Mouse (Mus musculus) liver, embryonic 14.5 days (tissue): ENCODE data around the gene Frmd8. TPM values are rescaled to one million over a fixed set of nuclear protein-coding genes. Genes with fewer than 3 reads are reported as not detected.

Experiments used
- ATAC-seq: fragments of 200-750 bp; cut with Nextera tagmentation; 2 replicates; pipeline ENCODE4 v1.8.0; 2017; ENCODE audit warnings: moderate number of reproducible peaks, mild to moderate bottlenecking, moderate library complexity; ENCODE audit not compliant: insufficient read depth
- DNase-seq, 3 experiments: peaks; one replicate each; pipeline ENCODE4 v3.0.0-alpha.2; 2012 to 2013; ENCODE audit warnings: low read depth in 3 of 3, low spot score in 3 of 3
- H3K27ac ChIP-seq: fragments of 300-500 bp; sonication (generic); 2 replicates; pipeline ENCODE4 v1.5.1; 2014; ENCODE audit warnings: moderate library complexity, mild to moderate bottlenecking, control low read depth, inconsistent platforms
- H3K27me3 ChIP-seq: fragments of 300-500 bp; sonication (generic); 2 replicates; pipeline ENCODE4 v1.6.1; 2014; ENCODE audit warnings: mild to moderate bottlenecking, low read length, moderate library complexity; ENCODE audit not compliant: control insufficient read depth, insufficient read depth
- H3K36me3 ChIP-seq: fragments of 300-500 bp; sonication (generic); replicated peaks from 2 replicates; pipeline ENCODE4 v1.6.1; 2014; ENCODE audit warnings: low read depth; ENCODE audit not compliant: control insufficient read depth, insufficient read depth
- H3K4me1 ChIP-seq, 2 experiments: fragments of 200-500 bp in 1 of 2; fragments of 300-500 bp in 1 of 2; sonication (generic) in 1 of 2; replicated peaks; 2 replicates each; pipeline ENCODE4 v1.6.1; 2012 to 2014; ENCODE audit warnings: antibody characterized with exemption in 1 of 2, inconsistent platforms in 1 of 2, low read length in 1 of 2; ENCODE audit not compliant: control insufficient read depth in 2 of 2, insufficient read depth in 2 of 2
- H3K4me2 ChIP-seq: fragments of 300-500 bp; sonication (generic); 2 replicates; pipeline ENCODE4 v1.6.1; 2014; ENCODE audit warnings: low read depth, mild to moderate bottlenecking, control low read depth, moderate library complexity
- H3K4me3 ChIP-seq, 2 experiments: fragments of 200-500 bp in 1 of 2; fragments of 300-500 bp in 1 of 2; sonication (generic) in 1 of 2; 2 replicates each; pipeline ENCODE4 v1.5.1; 2012 to 2014; ENCODE audit warnings: low read depth in 2 of 2, low read length in 2 of 2, mild to moderate bottlenecking in 2 of 2, control low read depth in 1 of 2, inconsistent platforms in 1 of 2, moderate library complexity in 1 of 2; ENCODE audit not compliant: insufficient read depth in 1 of 2
- H3K9ac ChIP-seq: fragments of 300-500 bp; sonication (generic); replicated peaks from 2 replicates; pipeline ENCODE4 v1.6.1; 2014; ENCODE audit warnings: mild to moderate bottlenecking, control low read depth, moderate library complexity
- H3K9me3 ChIP-seq: fragments of 300-500 bp; sonication (generic); 2 replicates; pipeline ENCODE4 v1.6.1; 2016; ENCODE audit warnings: low read length, mixed read lengths; ENCODE audit not compliant: control insufficient read depth
- CTCF ChIP-seq: IDR thresholded peaks from 2 replicates; pipeline ENCODE4 v1.5.1; 2016; ENCODE audit warnings: antibody characterized with exemption, low read depth, control low read depth
- EP300 ChIP-seq: IDR thresholded peaks from 2 replicates; pipeline ENCODE4 v1.6.1; 2016; ENCODE audit warnings: antibody characterized with exemption, low read depth
- WGBS: fragments of 180-500 bp; shearing (Covaris S2); extraction: QIAGEN DNeasy Blood & Tissue Kit; methylation state at CpG from one replicate; pipeline ENCODE4 v1.1.7; 2014; ENCODE audit not compliant: insufficient replicate concordance; 5-methylcytosine and 5-hydroxymethylcytosine counted together
- polyA plus RNA-seq, 2 experiments: library from polyadenylated mRNA; depleted of rRNA in 1 of 2; stranded (reverse) in 1 of 2; unstranded in 1 of 2; fragments of >200 nt; fragmentation: Nextera tagmentation in 1 of 2; extraction: Ambion mirVana in 1 of 2; gene quantifications; 2 replicates each; pipeline versions ENCODE4 v1.2.1 to v1.2.3; 2012 to 2014

The Frmd8 gene
- polyA plus RNA-seq, 2 experiments, result 6.6 to 6.7 TPM

- ATAC-seq, result no peak
- TF ChIP-seq EP300, result no peak
- no peak for TF ChIP-seq CTCF
- H3K4me1 ChIP-seq, result peaks cover 51 to 57% of the 10 kb centered on the region in 2 experiments
- 66% methylated on average over 5 of the region's 5 CpGs for WGBS
- peak overlapping the region; percentile 87 for H3K9ac ChIP-seq
- no peaks in the 10 kb centered on the region for H3K9me3 ChIP-seq
- no peak for DNase-seq
- H3K27me3 ChIP-seq, result no peaks in the 10 kb centered on the region
- H3K4me2 ChIP-seq, result peak overlapping the region; percentile 69
- no peaks in the 10 kb centered on the region for H3K36me3 ChIP-seq
- H3K4me3 ChIP-seq, result peak overlapping the region; percentile 58 to 82
- peak overlapping the region; percentile 78 for H3K27ac ChIP-seq
Observed at GRCm38 (mm10) chr19:5841999-5842784, 32.9 kb downstream of the Frmd8 start.

GRCm38 (mm10) chr19:5841389-5841946 is 33.6 kb downstream of the Frmd8 start:
- H3K4me3 ChIP-seq, result peak overlapping the region; percentile 27 to 58; a peak in 3 of 4 replicates
- no peaks in the 10 kb centered on the region for H3K27me3 ChIP-seq
- H3K9me3 ChIP-seq, result no peaks in the 10 kb centered on the region
- TF ChIP-seq EP300 (peak; percentile 30), CTCF (no peak)
- ATAC-seq (peak; percentile 21), DNase-seq (peak in 2 of 3 experiments; percentile 64 to 67)
- H3K4me2 ChIP-seq, result peak overlapping the region; percentile 69
- peak overlapping the region; percentile 78 for H3K27ac ChIP-seq
- H3K4me1 ChIP-seq, result peaks cover 44 to 50% of the 10 kb centered on the region in 2 experiments
- 38% methylated on average over 4 of the region's 4 CpGs for WGBS
- peak overlapping the region; percentile 87 for H3K9ac ChIP-seq
- no peaks in the 10 kb centered on the region for H3K36me3 ChIP-seq

- TF ChIP-seq CTCF (no peak), EP300 (no peak)
- peak overlapping the region; percentile 78 for H3K27ac ChIP-seq
- peak overlapping the region; percentile 87 for H3K9ac ChIP-seq
- DNase-seq (no peak), ATAC-seq (no peak)
- 86% methylated on average over 9 of the region's 9 CpGs for WGBS
- H3K4me2 ChIP-seq, result peak overlapping the region; percentile 69
- no peaks in the 10 kb centered on the region for H3K27me3 ChIP-seq
- H3K9me3 ChIP-seq, result no peaks in the 10 kb centered on the region
- H3K4me3 ChIP-seq, result peak overlapping the region in 1 of 2 experiments; percentile 58; a peak in 2 of 4 replicates
- H3K4me1 ChIP-seq, result peaks cover 39 to 47% of the 10 kb centered on the region in 2 experiments
- H3K36me3 ChIP-seq, result no peaks in the 10 kb centered on the region
Observed at GRCm38 (mm10) chr19:5840890-5841388, 34.1 kb downstream of the Frmd8 start.

- Histone ChIP-seq H3K4me2 (no peak overlapping the region), H3K36me3 (no peaks in the 10 kb centered on the region), H3K9me3 (no peaks in the 10 kb centered on the region), H3K27ac (no peak overlapping the region), H3K27me3 (no peaks in the 10 kb centered on the region), H3K4me1 (peaks cover 39 to 44% of the 10 kb centered on the region in 2 experiments), H3K4me3 (no peak overlapping the region), H3K9ac (no peak overlapping the region)
- no peak for TF ChIP-seq CTCF
- no peak for TF ChIP-seq EP300
- ATAC-seq (no peak), DNase-seq (no peak)
- WGBS, result 75% methylated on average over 18 of the region's 18 CpGs
Observed at GRCm38 (mm10) chr19:5840086-5840889, 34.8 kb downstream of the Frmd8 start.
